Mouse (Mus musculus) left cerebral cortex, adult 9 months (tissue): ENCODE measurements around the gene Pdcd6ip.

Source experiments
- DNase-seq, 2 experiments: peaks; one replicate each; pipeline ENCODE4 v3.0.0; 2022; ENCODE audit warnings: low spot score in 2 of 2

Gene Pdcd6ip

GRCm38 (mm10) chr9:113626730-113627129 is 81.3 kb downstream of the Pdcd6ip start:
- DNase-seq, result peak in 1 of 2 experiments; percentile 25

- no peak for DNase-seq
Observed at GRCm38 (mm10) chr9:113624086-113624485, 84.0 kb downstream of the Pdcd6ip start.

- DNase-seq, result no peak
Observed at GRCm38 (mm10) chr9:113617081-113617480, 91.0 kb downstream of the Pdcd6ip start.

- DNase-seq, result no peak
Observed at GRCm38 (mm10) chr9:113610776-113611175, 97.3 kb downstream of the Pdcd6ip start.

- DNase-seq, result no peak
Observed at GRCm38 (mm10) chr9:113602140-113602539, 105.9 kb downstream of the Pdcd6ip start.
